Mouse (Mus musculus) bone marrow, adult 2 months (tissue): Measurements from ENCODE around the gene 4930558C23Rik.

ENCODE experiments used
- CTCF ChIP-seq: fragments of 200-500 bp; IDR thresholded peaks from 2 replicates; pipeline ENCODE4 v1.5.1; 2011; ENCODE audit warnings: low read length, control low read depth; ENCODE audit not compliant: control insufficient read depth, insufficient read depth
- POLR2A ChIP-seq: fragments of 200-500 bp; IDR thresholded peaks from 2 replicates; pipeline ENCODE4 v1.6.1; 2011; ENCODE audit warnings: low read depth, mild to moderate bottlenecking, control low read depth, low read length, borderline replicate concordance; ENCODE audit not compliant: control insufficient read depth

- TF ChIP-seq CTCF (no peak), POLR2A (no peak)
These were observed 32.3 kb upstream of the 4930558C23Rik start for GRCm38 (mm10) chr3:95434983-95435370.
